Mouse (Mus musculus) heart, adult 2 months (tissue): Measurements from ENCODE around the gene Peli1. TPM values are rescaled to one million over a fixed set of nuclear protein-coding genes. Genes with fewer than 3 reads are reported as not detected.
A peak's percentile ranks its signal among the peaks of the same experiment; 100 is the strongest.

Experiments used
- DNase-seq, 2 experiments: peaks; one replicate each; pipeline ENCODE4 v3.0.0; 2021
- H3K27ac ChIP-seq: fragments of 200-600 bp; 2 replicates; pipeline ENCODE4 v1.8.1; 2022
- H3K27me3 ChIP-seq: fragments of 200-500 bp; 2 replicates; pipeline ENCODE4 v1.6.1; 2012; ENCODE audit warnings: mild to moderate bottlenecking, low read length, inconsistent platforms, mixed read lengths; ENCODE audit not compliant: control insufficient read depth, insufficient read depth
- H3K36me3 ChIP-seq: fragments of 200-500 bp; 2 replicates; pipeline ENCODE4 v1.6.1; 2012; ENCODE audit warnings: low read length, inconsistent platforms; ENCODE audit not compliant: control insufficient read depth, insufficient read depth
- H3K4me1 ChIP-seq: fragments of 200-500 bp; 2 replicates; pipeline ENCODE4 v1.6.1; 2011; ENCODE audit warnings: low read length; ENCODE audit not compliant: control insufficient read depth, insufficient read depth
- H3K4me3 ChIP-seq: fragments of 200-600 bp; 2 replicates; pipeline ENCODE4 v1.8.1; 2022
- H3K79me2 ChIP-seq: fragments of 200-500 bp; replicated peaks from 2 replicates; pipeline ENCODE4 v1.6.1; 2012; ENCODE audit warnings: mild to moderate bottlenecking, inconsistent platforms, low read length, moderate library complexity, mixed read lengths; ENCODE audit not compliant: control insufficient read depth, insufficient read depth
- H3K9ac ChIP-seq: fragments of 200-500 bp; 2 replicates; pipeline ENCODE4 v1.6.1; 2012; ENCODE audit warnings: low read depth, mild to moderate bottlenecking, control low read depth, inconsistent platforms, low read length, mixed read lengths
- CTCF ChIP-seq: fragments of 200-600 bp; IDR thresholded peaks from 2 replicates; pipeline ENCODE4 v1.8.1; 2022; ENCODE audit warnings: antibody characterized with exemption, mild to moderate bottlenecking, moderate library complexity
- EP300 ChIP-seq: fragments of 200-500 bp; IDR thresholded peaks from 2 replicates; pipeline ENCODE4 v1.6.1; 2011; ENCODE audit warnings: low read depth, low read length, control low read depth; ENCODE audit not compliant: insufficient read depth
- POLR2A ChIP-seq: fragments of 200-500 bp; IDR thresholded peaks from 2 replicates; pipeline ENCODE4 v1.6.1; 2011; ENCODE audit warnings: mild to moderate bottlenecking, low read depth, low read length, control low read depth; ENCODE audit not compliant: insufficient read depth
- WGBS: fragments of 180-500 bp; shearing (Covaris S2); methylation state at CpG from one replicate; pipeline ENCODE4 v1.1.7; 2018; 5-methylcytosine and 5-hydroxymethylcytosine counted together
- intact Hi-C: fragments of 180-260 bp; cut with DNase I; formaldehyde crosslinking; loops from one replicate; pipeline ENCODE4 v1.15.1; 2025
- polyA plus RNA-seq: library from polyadenylated mRNA; depleted of rRNA; stranded (reverse); fragments of >200 nt; gene quantifications from 2 replicates; pipeline ENCODE4 v1.2.3, GENCODE M21; 2012
- total RNA-seq, 2 experiments: library from RNA; stranded (reverse); gene quantifications; 2 replicates each; pipeline ENCODE4 v1.2.3; 2021

The Peli1 gene
- total and polyA plus RNA-seq, 3 experiments = 6.2 to 13.7 (median 13.6) TPM

- WGBS = 33% methylated on average over 2 of the region's 2 CpGs
- no peak overlapping the region for H3K9ac ChIP-seq
- H3K4me3 ChIP-seq = no peak overlapping the region
- DNase-seq = peak in 1 of 2 experiments; percentile 45
- intact Hi-C loops = no loop called here
- no peaks in the 10 kb centered on the region; the same call in 1 of the 2 replicates for H3K36me3 ChIP-seq
- H3K27ac ChIP-seq = no peak overlapping the region
- H3K4me1 ChIP-seq = peaks cover 6% of the 10 kb centered on the region
- TF ChIP-seq POLR2A (no peak), CTCF (no peak), EP300 (no peak)
- no peaks in the 10 kb centered on the region for H3K27me3 ChIP-seq
- H3K79me2 ChIP-seq = no peaks in the 10 kb centered on the region
These were observed 8.4 kb upstream of the Peli1 start for GRCm38 (mm10) chr11:21082711-21083110.

DNA sequence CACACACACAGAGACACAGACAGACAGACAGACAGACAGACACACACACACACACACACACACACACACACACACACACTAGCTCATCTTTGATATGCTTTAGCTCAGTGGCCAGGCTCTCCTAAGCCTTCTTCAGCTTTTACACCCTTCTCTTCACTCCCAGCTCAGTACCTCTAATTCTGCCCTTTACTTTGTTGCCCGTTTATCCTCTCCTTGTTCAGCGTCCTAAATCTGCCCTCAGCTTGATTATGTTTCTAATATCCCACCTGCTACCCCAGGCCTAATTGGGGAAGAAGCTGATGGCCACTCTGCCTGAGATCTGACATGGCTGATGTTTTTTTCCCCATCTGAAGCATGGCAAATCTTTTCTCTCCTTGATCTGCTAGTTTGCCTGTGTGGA, 2.7 kb upstream of the Peli1 start:
- H3K9ac ChIP-seq = no peak overlapping the region
- H3K4me1 ChIP-seq = peaks cover 2% of the 10 kb centered on the region
- H3K79me2 ChIP-seq = no peaks in the 10 kb centered on the region
- 64% methylated on average over 2 of the region's 2 CpGs for WGBS
- no peak overlapping the region for H3K27ac ChIP-seq
- TF ChIP-seq CTCF (no peak), POLR2A (no peak), EP300 (no peak)
- H3K27me3 ChIP-seq = no peaks in the 10 kb centered on the region
- H3K36me3 ChIP-seq = peaks cover 4% of the 10 kb centered on the region
- no peak for DNase-seq
- intact Hi-C loops = no loop called here
- no peak overlapping the region for H3K4me3 ChIP-seq

GRCm38 (mm10) chr11:21089571-21089970, 1.5 kb upstream of the Peli1 start:
- Histone ChIP-seq H3K4me1 (peaks cover 2% of the 10 kb centered on the region), H3K9ac (no peak overlapping the region), H3K4me3 (no peak overlapping the region), H3K36me3 (peaks cover 7% of the 10 kb centered on the region), H3K27me3 (no peaks in the 10 kb centered on the region), H3K79me2 (no peaks in the 10 kb centered on the region), H3K27ac (no peak overlapping the region)
- intact Hi-C loops = no loop called here
- TF ChIP-seq EP300 (no peak), CTCF (no peak), POLR2A (no peak)
- DNase-seq = no peak
- 46% methylated on average over 4 of the region's 4 CpGs for WGBS

DNA sequence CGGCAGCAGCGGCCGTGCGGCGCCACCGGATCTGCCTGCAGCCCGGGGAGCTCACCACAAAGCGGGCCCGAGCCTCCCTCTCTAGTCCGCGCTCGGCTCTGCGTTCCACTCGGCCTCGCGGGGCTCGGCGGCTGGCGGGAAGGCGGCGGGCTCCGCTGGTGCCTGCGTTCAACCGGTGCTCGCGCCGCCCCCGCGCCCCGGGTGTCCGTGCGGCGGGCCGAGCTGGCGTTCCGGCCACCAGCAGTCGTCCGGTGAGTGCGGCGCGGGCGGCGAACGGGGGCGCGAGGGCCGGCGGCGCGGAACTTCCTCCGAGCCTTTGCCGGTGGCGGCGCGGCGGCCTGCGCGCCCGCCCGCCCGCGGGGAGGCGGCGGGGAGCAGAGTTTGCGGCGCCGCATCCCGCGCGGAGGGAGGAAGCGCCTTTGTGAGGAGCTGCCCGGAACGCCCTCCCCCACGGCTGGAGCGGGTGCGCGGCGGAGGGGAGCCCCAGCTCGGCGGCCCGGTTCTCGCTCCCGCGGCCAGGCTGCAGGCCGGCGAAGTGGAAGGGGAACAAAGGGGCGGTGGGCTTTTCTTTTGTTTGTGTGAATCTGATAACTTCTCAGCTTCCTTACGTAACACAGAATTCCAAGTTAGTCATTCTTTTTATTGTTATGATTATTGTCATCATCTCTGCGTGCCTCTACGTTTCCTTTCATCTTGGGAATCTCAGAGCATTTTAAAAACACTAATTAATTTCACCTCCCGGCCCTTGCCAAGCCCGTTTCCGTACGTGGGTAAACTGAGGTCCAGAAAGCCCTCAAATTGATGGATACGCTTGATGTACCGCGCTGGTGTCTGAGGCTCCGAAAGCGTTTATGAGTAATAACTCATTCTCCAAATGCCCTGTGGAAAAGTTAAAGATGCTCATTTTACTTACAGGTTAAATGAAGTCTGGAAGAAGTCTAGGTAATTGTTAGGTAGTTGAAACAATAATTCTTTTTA, 626 bp downstream of the Peli1 start:
- no peak for TF ChIP-seq EP300
- TF ChIP-seq CTCF = no peak
- no peak for TF ChIP-seq POLR2A
- intact Hi-C loops = loop anchor here (2.0 to 5.0 kb wide), 6 partner anchors 36 to 259 kb away; partner anchors contain the start of genes Lgalsl and Vps54
- H3K4me3 ChIP-seq = peak overlapping the region; percentile 99
- peak overlapping the region; percentile 98 for H3K27ac ChIP-seq
- peak in 1 of 2 experiments; percentile 84 for DNase-seq
- peaks cover 2% of the 10 kb centered on the region for H3K79me2 ChIP-seq
- H3K27me3 ChIP-seq = no peaks in the 10 kb centered on the region
- H3K4me1 ChIP-seq = peaks cover 2% of the 10 kb centered on the region
- H3K36me3 ChIP-seq = peaks cover 7% of the 10 kb centered on the region
- peak overlapping the region; percentile 97 for H3K9ac ChIP-seq
- under 1% methylated on average over 84 of the region's 99 CpGs for WGBS

DNA sequence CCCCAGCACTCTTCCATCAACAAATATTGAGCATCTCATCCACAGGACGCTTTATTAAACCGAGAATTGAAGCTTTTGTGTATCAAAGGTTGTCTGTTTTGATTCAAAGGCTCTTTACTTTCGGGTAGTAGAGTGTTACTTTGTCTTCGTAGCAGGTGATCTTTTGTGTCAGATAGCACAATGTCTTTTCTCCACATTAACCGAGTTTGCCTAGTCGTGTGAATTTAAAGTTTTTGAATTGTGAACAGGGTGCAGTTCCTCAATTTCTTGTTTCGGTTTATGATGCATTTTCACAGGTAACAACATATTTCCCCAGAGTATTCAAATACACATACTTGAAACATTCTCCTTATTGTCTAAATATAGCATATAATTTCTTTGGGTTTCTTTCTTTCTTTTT, 1.5 kb downstream of the Peli1 start:
- TF ChIP-seq POLR2A = no peak
- no peak for TF ChIP-seq CTCF
- TF ChIP-seq EP300 = no peak
- Histone ChIP-seq H3K4me1 (peaks cover 2% of the 10 kb centered on the region), H3K4me3 (peak overlapping the region; percentile 99), H3K27me3 (no peaks in the 10 kb centered on the region), H3K79me2 (peaks cover 5% of the 10 kb centered on the region), H3K27ac (peak overlapping the region; percentile 98; the same call in 1 of the 2 replicates), H3K9ac (no peak overlapping the region), H3K36me3 (peaks cover 7% of the 10 kb centered on the region)
- DNase-seq = no peak
- intact Hi-C loops = loop anchor here (2.0 to 5.0 kb wide), 4 partner anchors 35 to 260 kb away; partner anchors contain the start of genes Lgalsl and Vps54
- 16% methylated on average over 7 of the region's 7 CpGs for WGBS
